Mouse (Mus musculus): ENCODE measurements around the gene Gtf2a1l.
A peak's percentile ranks its signal among the peaks of the same experiment; 100 is the strongest.

Gene Gtf2a1l

GRCm38 (mm10) chr17:88668452-88668851 lies at the start of gene Gtf2a1l:
Gene Gtf2a1l (plus strand): TSS chr17:88668660.
- DNase-seq, result peak; percentile 30

GRCm38 (mm10) chr17:88620935-88621334 lies 47.5 kb upstream of the Gtf2a1l start:
- DNase-seq, result peak; percentile 0

DNA sequence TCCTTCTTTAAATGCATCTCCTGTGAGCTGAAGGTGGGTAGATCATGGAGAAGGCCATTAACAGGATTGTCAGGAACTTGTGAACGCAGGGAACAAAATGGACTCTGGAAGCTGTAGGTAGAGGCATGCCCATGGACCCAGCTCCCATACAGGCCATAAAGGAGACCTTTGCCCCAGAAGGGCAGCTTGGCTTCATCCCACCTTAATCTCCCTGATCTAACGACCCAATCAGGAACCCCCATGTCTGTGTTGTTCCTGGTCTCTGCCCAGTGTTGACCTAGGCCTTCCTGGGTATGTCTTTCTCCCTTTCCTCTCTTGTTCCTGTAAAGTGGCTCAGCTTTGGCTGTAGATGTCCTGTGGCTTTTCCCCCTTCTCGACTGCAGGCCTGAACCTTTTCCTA lies 47.1 kb upstream of the Gtf2a1l start:
- no peak for DNase-seq

GRCm38 (mm10) chr17:88622711-88623110 lies 45.7 kb upstream of the Gtf2a1l start:
- DNase-seq, result no peak

DNA sequence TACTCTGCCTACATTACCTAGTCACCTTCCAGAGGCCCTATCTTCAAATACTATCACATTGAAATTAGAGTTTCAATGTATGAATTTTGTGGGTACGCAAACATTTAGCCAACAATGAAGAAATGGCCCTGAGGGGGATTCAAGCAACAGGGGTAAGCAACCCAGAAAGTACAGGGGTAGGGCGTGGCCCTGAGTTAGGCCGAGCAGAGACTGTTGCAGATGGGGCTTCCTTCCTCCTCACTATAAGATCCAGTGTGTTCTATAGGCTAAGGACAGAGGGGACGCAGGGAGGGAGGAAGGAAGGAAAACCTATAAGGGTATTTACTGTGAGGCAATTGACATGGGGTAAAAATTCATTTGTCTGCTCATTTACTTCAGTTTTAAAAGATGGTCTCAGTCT lies 44.1 kb upstream of the Gtf2a1l start:
- no peak for DNase-seq

DNA sequence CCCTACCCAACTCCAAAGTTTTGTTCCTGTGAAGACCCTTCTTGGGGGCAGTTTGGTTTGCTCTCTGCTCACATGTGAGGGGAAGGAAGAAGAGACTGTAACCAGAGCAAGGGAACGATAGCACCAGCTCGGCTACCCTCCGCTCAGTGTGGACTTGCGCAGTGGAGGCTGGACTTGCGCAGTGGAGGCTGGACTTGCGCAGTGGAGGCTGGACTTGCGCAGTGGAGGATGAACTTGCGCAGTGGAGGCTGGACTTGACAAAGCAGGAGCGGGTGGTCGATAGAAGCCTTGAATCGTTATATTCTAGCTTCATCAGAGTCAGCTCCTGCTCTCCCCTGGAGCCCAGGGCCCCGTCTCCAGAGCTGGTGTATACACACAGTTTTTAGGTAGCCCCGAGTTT lies 43.1 kb upstream of the Gtf2a1l start:
- peak; percentile 2 for DNase-seq

GRCm38 (mm10) chr17:88625931-88626330 lies 42.5 kb upstream of the Gtf2a1l start:
- peak; percentile 23 for DNase-seq

- DNase-seq, result peak; percentile 70
Observed at GRCm38 (mm10) chr17:88626347-88626811, 42.1 kb upstream of the Gtf2a1l start.

DNA sequence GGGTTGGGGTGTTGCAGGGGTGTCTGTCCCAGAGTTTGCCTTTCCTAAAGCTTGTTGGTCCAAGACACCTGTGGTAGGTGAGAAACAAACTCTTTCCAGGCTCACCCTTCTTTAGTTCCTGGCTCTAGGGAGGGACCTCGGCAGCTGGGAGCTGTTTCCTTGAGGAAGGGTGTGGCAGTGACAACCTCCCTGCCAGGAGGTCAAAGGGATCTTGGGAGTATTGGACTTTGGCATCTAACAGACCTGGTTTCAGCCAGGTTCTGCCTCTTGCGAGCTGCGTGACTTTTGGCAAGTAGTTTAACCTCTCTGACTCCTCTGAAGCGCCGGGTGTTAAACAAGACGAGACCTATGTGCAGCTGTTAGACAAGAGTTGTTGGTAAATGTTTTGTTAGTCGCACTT lies 41.3 kb upstream of the Gtf2a1l start:
- peak; percentile 66 for DNase-seq

GRCm38 (mm10) chr17:88628676-88629380 lies 39.6 kb upstream of the Gtf2a1l start:
- DNase-seq, result peak; percentile 89

DNA sequence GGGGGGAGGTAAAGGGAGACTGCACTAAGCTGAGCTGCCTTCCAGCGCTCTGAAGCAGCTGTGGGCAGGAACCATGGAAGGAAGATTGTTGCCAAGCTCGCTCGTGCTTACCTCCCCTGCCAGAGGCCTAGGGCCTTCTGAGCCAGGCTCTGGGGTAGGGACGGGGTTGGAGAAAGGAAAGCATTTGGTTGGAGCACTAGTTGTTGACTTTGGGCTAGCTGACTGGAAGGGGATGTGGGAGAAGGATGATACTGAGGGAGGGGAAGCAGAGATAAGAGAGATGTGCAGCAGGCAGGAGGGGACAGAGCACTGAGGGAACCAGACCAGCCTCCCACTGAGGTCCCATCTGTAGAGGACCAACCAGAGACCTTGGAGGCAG lies 39.1 kb upstream of the Gtf2a1l start:
- DNase-seq, result no peak

DNA sequence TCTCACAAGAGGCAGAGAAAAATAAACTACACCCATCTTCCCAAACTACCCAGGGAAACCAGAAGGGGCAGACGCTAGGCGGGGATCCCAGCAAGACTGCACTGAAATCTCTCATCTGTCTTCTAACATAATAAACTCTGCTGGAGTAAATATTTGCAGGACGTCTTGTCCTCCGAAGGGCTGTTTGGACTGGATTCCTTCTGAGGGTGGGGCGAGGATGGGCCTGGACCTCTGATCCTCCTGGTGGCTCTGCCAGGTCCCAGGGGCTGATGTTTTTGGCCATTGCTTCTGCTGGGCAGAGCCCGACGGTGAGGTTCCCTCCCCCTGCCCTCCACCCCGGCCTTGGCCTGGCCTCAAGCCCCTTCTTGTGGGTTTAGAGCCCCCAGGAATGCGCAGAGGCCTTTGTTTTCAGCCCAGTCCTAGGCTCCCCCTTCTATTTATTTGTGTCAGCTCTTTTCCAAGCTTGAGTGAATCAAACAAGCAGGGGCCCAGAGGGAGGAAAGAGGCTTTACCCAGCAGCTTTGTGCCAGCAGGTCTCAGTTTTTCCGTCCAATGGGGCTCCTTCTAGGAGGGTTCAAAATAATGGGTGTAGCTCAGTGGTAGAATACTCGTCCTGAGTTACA lies 38.4 kb upstream of the Gtf2a1l start:
- peak; percentile 79 for DNase-seq

GRCm38 (mm10) chr17:88630554-88630948 lies 37.9 kb upstream of the Gtf2a1l start:
- DNase-seq, result peak; percentile 86

DNA sequence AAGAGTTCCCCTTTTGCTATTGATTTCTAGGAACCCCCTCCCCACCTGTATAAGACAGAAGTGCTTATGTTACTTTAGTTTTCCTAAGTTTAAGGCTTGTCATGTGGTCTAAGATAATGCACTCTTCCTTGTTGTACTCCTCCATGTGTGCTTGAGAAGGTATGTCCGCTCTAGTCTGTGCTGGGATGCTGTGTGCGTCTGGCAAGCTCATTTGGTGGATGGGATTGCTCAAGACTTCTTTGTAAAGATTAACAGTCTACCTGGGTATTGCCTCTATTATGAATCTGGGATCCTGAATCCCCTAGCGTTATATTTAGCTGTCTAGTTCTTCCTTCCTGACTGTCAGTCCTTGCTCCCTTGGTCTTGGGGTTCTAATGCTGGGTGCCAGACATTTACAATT lies 35.8 kb upstream of the Gtf2a1l start:
- no peak for DNase-seq

DNA sequence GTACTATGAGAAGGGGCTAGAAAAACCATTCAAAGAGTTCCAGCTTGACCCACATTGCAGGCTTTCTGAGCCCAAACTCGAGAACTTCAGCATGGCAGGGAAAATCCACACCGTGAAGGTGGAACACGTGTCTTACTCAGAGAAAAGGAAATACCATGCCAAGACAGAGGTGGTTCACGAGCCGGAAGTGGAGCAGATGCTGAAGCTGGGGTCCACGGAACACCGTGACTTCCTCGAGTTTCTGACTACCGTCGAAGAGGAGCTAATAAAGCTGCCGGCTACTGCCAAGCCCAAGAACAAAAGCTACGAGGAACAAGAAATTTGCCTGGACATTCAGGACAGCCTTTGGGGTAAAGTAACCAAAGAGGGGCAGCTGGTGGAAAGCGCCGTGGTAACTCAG lies 32.4 kb upstream of the Gtf2a1l start:
- DNase-seq, result no peak

GRCm38 (mm10) chr17:88636587-88636986 lies 31.9 kb upstream of the Gtf2a1l start:
- peak; percentile 22 for DNase-seq

DNA sequence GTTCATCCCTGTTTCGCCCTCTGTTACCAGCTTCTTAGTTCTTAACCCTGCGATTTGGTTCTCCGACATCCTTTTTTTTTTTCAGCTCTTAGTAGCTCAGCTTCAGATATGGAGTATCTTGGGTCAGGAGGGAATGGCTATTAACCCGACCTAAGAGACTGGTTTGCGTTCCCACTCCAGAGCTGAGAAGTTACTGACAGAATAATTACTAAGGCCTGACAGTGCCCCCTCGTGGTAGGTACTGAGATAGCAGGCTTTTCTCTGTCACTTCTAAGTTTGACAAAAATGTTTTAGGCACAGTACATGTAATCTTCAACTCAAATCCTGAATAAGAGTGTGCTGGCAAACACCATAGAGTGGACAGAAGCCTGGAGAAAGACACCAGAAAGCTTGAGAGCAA lies 27.4 kb upstream of the Gtf2a1l start:
- DNase-seq, result peak; percentile 79

GRCm38 (mm10) chr17:88641836-88642235 lies 26.6 kb upstream of the Gtf2a1l start:
- DNase-seq, result no peak

DNA sequence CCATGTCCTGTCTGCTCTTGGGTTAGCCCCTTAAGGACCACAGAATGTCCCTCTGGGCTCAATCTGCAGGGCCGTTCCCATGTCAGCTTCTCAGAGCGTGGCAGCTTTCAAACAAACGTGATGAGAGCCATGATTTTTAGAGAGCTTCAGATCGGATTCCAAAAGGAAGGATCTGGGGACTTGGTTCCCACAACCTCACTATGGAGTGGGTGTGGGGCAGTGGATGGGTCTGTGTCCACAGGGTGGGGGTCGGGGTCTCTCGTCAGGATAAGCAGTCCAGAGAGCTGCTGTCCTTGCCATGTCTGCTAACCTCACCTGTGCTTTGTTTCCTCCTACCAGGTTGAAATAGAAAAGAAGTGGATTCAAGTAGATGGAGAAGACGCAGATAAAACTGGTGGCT lies 23.6 kb upstream of the Gtf2a1l start:
- no peak for DNase-seq

GRCm38 (mm10) chr17:88645299-88645698 lies 23.2 kb upstream of the Gtf2a1l start:
- DNase-seq, result no peak

- DNase-seq, result no peak
Observed at GRCm38 (mm10) chr17:88647149-88647548, 21.3 kb upstream of the Gtf2a1l start.

GRCm38 (mm10) chr17:88652010-88652409 lies 16.4 kb upstream of the Gtf2a1l start:
- peak; percentile 63 for DNase-seq

GRCm38 (mm10) chr17:88652702-88653374 lies 15.6 kb upstream of the Gtf2a1l start:
- peak; percentile 70 for DNase-seq

DNA sequence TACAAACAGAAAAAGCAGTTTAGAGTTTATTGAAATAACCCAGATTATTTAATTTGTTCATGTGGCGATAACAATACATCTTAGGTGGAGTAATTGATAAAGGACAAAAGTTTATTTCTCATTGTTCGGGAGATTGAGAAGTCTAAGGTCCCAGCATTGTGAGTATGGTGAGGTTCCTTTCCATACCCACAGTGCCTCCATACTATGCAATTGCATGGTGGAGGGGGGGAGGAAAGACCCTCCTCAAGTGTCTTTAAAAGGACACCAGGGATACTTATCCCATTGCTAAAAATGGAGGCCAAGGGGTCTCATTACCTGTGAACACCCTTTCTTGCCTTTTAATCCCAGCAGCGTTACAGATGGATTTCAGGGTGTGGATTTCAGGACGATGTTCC lies 15.1 kb upstream of the Gtf2a1l start:
- DNase-seq, result no peak

Measured in kidney, postnatal 14 days (tissue).